Mouse (Mus musculus) intestine, embryonic 16.5 days (tissue): ENCODE results near the gene Ift80. TPM values are rescaled to one million over a fixed set of nuclear protein-coding genes. Genes with fewer than 3 reads are reported as not detected.
"Not testable (repeated sequence)": the region's sequence is repeated elsewhere in the genome, so short reads cannot be mapped to it uniquely, and the experiment has no call there.

Source experiments
- ATAC-seq: fragments of 200-750 bp; cut with Nextera tagmentation; 2 replicates; pipeline ENCODE4 v1.8.0; 2017; ENCODE audit warnings: moderate TSS enrichment, moderate library complexity
- H3K27ac ChIP-seq: fragments of 300-500 bp; sonication (generic); 2 replicates; pipeline ENCODE4 v1.5.1; 2014; ENCODE audit warnings: mild to moderate bottlenecking, low read length
- H3K27me3 ChIP-seq: fragments of 300-500 bp; sonication (generic); replicated peaks from 2 replicates; pipeline ENCODE4 v1.6.1; 2014; ENCODE audit warnings: low read length, control low read depth, mixed read lengths; ENCODE audit not compliant: control insufficient read depth, insufficient read depth
- H3K36me3 ChIP-seq: fragments of 300-500 bp; sonication (generic); 2 replicates; pipeline ENCODE4 v1.6.1; 2014; ENCODE audit warnings: low read length, control low read depth; ENCODE audit not compliant: control insufficient read depth, insufficient read depth
- H3K4me1 ChIP-seq: fragments of 300-500 bp; sonication (generic); 2 replicates; pipeline ENCODE4 v1.6.1; 2014; ENCODE audit warnings: low read length, control low read depth, mixed read lengths; ENCODE audit not compliant: control insufficient read depth, insufficient read depth
- H3K4me2 ChIP-seq: fragments of 300-500 bp; sonication (generic); 2 replicates; pipeline ENCODE4 v1.6.1; 2014; ENCODE audit warnings: low read depth, low read length, control low read depth
- H3K4me3 ChIP-seq: fragments of 300-500 bp; sonication (generic); 2 replicates; pipeline ENCODE4 v1.5.1; 2014; ENCODE audit warnings: mild to moderate bottlenecking, low read length
- H3K9ac ChIP-seq: fragments of 300-500 bp; sonication (generic); 2 replicates; pipeline ENCODE4 v1.6.1; 2014; ENCODE audit warnings: low read depth, low read length
- H3K9me3 ChIP-seq: fragments of 300-500 bp; sonication (generic); 2 replicates; pipeline ENCODE4 v1.6.1; 2016; ENCODE audit warnings: low read length, control low read depth; ENCODE audit not compliant: control insufficient read depth
- WGBS: fragments of 180-500 bp; shearing (Covaris S2); extraction: QIAGEN DNeasy Blood & Tissue Kit; methylation state at CpG from one replicate; pipeline ENCODE4 v1.1.7; 2014; 5-methylcytosine and 5-hydroxymethylcytosine counted together
- polyA plus RNA-seq: library from polyadenylated mRNA; unstranded; fragments of >200 nt; fragmentation: Nextera tagmentation; extraction: Ambion mirVana; gene quantifications from 2 replicates; pipeline ENCODE4 v1.2.1, GENCODE M21; 2015

Ift80 gene
- polyA plus RNA-seq, 1 experiment from 2014 or later = 8.6 TPM

DNA sequence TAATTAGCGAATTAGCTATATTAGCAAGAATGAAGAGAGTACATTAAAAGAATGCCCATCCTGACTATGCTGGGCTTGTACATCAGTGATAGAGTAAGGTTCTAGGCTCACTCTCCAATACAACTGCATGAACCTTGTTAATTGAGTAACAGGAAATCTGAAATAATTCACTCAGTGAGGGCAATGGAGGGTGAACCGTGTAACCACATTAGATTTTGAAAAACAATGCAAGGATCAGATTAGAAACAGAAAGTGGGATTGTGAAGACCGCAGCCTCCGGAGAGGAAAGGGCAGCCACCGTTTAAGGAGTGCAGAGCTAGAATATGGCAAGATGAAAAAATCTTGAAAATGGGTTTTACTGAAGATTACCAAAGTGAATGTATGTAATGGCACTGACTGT is 36.9 kb upstream of the Ift80 start:
- Histone ChIP-seq H3K9me3 (no peaks in the 10 kb centered on the region), H3K36me3 (no peaks in the 10 kb centered on the region), H3K4me3 (peak overlapping the region; percentile 13; the same call in 1 of the 2 replicates), H3K4me1 (peaks cover 14% of the 10 kb centered on the region), H3K27me3 (no peaks in the 10 kb centered on the region), H3K4me2 (peak overlapping the region; percentile 30), H3K9ac (no peak overlapping the region), H3K27ac (no peak overlapping the region)
- 61% methylated on average over 5 of the region's 5 CpGs for WGBS
- no peak for ATAC-seq

DNA sequence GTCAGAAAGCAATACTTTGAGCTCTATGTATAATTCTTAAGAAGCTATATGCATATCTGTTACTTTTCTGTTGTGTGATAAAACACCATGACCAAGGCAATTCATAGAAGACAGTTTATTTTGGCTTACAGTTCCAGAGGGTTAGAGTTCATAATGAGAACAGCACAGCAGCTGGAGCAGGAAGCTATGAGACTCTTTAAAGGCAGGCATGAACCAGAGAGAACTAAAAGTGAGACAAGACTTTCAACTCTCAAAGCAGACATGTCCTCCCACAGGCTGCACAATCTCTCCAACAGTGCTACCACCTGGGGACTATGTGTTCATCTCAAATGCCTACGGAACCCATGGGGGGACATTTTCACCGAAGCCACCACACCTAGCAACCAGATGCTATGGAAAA is 35.7 kb upstream of the Ift80 start:
- WGBS = 93% methylated on average over 2 of the region's 2 CpGs
- no peak overlapping the region for H3K4me2 ChIP-seq
- no peak overlapping the region for H3K4me3 ChIP-seq
- H3K9me3 ChIP-seq = no peaks in the 10 kb centered on the region
- H3K27me3 ChIP-seq = no peaks in the 10 kb centered on the region
- no peak for ATAC-seq
- H3K27ac ChIP-seq = no peak overlapping the region
- H3K9ac ChIP-seq = no peak overlapping the region
- H3K4me1 ChIP-seq = peaks cover 8% of the 10 kb centered on the region
- no peaks in the 10 kb centered on the region for H3K36me3 ChIP-seq

DNA sequence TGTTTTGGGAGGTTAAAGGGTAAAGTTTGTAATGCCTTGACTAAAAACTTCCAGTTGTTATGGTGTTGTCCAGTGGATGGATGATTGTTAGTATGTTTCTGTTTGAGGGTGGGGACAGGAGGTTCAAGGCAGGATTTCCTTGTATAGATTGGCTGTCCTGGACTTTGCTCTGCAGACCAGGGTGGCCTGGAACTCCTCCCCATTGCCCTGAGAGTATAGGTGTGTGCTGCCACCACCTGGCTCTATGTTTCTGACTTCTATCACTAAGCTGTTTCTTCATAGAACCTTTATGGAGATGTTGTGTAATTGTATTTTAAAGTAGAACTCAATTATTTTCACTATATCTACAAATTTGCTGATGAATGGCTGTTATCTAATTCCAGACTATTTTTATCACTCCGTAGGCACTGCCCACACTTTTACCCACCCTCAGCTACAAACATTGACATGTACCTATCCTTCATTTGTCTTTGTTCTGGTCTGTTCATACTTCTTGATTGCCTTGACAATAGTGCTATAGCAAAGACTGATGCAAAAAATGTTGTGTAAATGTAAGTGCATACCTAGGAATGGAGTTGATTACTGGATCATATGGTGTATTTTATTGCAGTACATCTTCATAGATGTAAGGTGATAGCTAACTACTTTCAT is 21.9 kb upstream of the Ift80 start:
- H3K36me3 ChIP-seq = peaks cover 23% of the 10 kb centered on the region
- no peaks in the 10 kb centered on the region for H3K27me3 ChIP-seq
- H3K9ac ChIP-seq = no peak overlapping the region
- H3K4me3 ChIP-seq = no peak overlapping the region
- ATAC-seq = peak; percentile 98
- H3K4me2 ChIP-seq = no peak overlapping the region
- no peaks in the 10 kb centered on the region for H3K4me1 ChIP-seq
- H3K9me3 ChIP-seq = no peaks in the 10 kb centered on the region
- 85% methylated on average over 1 of the region's 1 CpGs for WGBS
- H3K27ac ChIP-seq = no peak overlapping the region

DNA sequence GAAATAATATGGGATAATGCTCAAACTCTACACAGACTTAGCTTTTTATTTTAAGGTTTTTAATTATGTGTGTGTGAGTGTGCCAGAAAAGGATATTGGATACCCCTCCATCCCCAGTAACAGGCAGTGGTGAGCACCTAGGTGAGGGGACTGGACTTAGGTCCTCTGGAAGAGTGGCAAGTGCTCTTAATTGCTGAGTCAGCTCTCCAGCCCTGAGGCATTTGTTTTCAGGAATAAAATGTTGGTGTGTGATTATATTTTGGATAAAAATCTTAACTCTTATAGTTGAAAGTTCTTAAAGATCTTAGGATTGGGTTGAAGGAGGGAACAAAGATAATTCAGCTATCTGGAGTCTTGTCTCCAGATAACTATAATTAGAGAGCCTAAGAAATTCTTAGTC is 16.4 kb upstream of the Ift80 start:
- H3K4me2 ChIP-seq = no peak overlapping the region
- no peak for ATAC-seq
- H3K27me3 ChIP-seq = no peaks in the 10 kb centered on the region
- H3K4me1 ChIP-seq = no peaks in the 10 kb centered on the region
- H3K36me3 ChIP-seq = peaks cover 23% of the 10 kb centered on the region
- no peak overlapping the region for H3K4me3 ChIP-seq
- no peak overlapping the region for H3K9ac ChIP-seq
- no peak overlapping the region for H3K27ac ChIP-seq
- H3K9me3 ChIP-seq = no peaks in the 10 kb centered on the region

DNA sequence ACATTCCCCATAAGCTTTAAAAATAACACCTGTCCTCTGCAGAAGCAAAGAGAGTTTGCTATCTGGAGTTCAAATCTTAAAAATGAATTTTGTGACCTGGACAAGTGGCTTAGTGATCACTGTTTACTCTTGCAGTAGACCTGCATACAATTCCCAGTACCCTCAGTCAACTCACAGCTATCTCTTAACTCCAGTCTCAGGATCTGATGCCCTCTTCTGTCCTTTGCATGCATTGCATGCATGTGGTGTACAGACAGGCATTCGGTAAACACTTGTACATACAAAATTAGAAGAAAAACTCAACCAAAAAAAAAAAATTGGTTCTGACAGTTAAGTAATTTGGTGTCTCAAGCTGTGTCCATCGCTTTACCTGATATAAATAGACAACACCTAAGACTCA is 15.9 kb upstream of the Ift80 start:
- Histone ChIP-seq H3K27ac (no peak overlapping the region), H3K4me1 (no peaks in the 10 kb centered on the region), H3K36me3 (peaks cover 23% of the 10 kb centered on the region), H3K9ac (no peak overlapping the region), H3K4me2 (no peak overlapping the region), H3K27me3 (no peaks in the 10 kb centered on the region), H3K4me3 (no peak overlapping the region), H3K9me3 (no peaks in the 10 kb centered on the region)
- ATAC-seq = no peak
- 91% methylated on average over 2 of the region's 2 CpGs for WGBS

DNA sequence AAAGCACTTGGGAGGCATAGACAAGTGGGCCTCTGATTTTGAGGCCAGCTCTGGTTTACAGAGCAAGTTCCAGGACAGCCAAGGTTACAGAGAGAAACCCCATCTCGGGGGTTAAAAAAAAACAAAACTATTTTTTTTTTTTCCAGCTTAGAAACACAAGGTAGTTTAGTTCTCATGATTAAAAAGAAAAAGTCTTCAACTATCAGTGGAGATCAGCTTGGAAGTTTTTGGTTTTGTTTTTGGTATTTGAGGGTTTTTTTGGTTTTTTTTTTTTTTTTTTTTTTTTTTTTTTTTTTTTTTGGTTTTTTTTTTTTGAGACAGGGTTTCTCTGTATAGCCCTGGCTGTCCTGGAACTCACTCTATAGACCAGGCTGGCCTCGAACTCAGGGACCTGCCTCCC is 14.3 kb upstream of the Ift80 start:
- H3K4me3 ChIP-seq, H3K27ac ChIP-seq, H3K9me3 ChIP-seq, H3K9ac ChIP-seq, H3K27me3 ChIP-seq, H3K4me2 ChIP-seq, H3K4me1 ChIP-seq, ATAC-seq: not testable (repeated sequence)
- 93% methylated on average over 2 of the region's 2 CpGs for WGBS
- H3K36me3 ChIP-seq = peaks cover 21% of the 10 kb centered on the region

DNA sequence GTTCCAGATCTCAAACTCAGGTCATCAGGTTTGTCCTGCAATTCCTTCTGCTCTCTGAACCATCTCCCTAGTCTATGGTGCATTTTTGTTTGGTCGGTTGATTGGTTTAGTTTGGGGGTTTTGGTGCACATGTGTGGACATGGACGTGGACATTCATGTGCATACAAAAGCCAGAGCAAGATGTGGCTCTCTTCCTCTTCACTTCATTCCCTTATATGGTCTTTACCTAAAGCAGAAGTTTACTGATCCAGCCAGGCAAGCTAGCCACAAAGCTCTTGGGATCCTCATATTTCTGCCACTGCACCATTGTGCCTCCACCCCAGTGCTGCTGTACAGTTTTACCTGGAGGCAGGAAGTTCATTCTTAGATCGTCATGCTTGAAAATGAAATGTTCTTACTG is 12.8 kb upstream of the Ift80 start:
- H3K9ac ChIP-seq = no peak overlapping the region
- no peaks in the 10 kb centered on the region for H3K27me3 ChIP-seq
- H3K27ac ChIP-seq = no peak overlapping the region
- ATAC-seq = no peak
- no peak overlapping the region for H3K4me3 ChIP-seq
- H3K36me3 ChIP-seq = peaks cover 17% of the 10 kb centered on the region
- no peaks in the 10 kb centered on the region for H3K9me3 ChIP-seq
- no peaks in the 10 kb centered on the region for H3K4me1 ChIP-seq
- WGBS = 81% methylated on average over 3 of the region's 3 CpGs
- no peak overlapping the region for H3K4me2 ChIP-seq

DNA sequence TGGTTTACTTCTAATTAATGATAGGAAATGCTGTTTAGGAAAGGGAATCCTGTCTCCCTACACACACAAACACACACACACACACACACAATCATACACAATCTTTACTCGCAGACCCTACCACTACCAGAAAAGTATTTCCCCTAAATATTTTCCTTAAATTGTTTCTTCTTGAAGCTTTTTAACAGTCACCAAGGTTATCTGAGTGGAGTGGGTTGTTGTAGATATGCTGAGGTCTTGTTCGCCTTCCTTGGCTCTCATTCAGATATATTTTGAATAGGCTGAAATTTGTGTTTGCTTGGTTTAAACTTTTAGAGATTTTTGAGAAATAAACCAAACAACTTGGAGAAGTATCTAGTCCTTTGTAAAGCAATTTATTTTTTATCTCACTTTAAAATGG is 4.5 kb upstream of the Ift80 start:
- Histone ChIP-seq H3K9ac (no peak overlapping the region), H3K36me3 (no peaks in the 10 kb centered on the region), H3K4me2 (no peak overlapping the region), H3K4me3 (no peak overlapping the region), H3K27me3 (no peaks in the 10 kb centered on the region), H3K9me3 (no peaks in the 10 kb centered on the region), H3K27ac (no peak overlapping the region), H3K4me1 (0 out of 2 replicates have a peak, but pooled peaks cover 5% of the 10 kb centered on the region)
- 81% methylated on average over 2 of the region's 2 CpGs for WGBS
- no peak for ATAC-seq

DNA sequence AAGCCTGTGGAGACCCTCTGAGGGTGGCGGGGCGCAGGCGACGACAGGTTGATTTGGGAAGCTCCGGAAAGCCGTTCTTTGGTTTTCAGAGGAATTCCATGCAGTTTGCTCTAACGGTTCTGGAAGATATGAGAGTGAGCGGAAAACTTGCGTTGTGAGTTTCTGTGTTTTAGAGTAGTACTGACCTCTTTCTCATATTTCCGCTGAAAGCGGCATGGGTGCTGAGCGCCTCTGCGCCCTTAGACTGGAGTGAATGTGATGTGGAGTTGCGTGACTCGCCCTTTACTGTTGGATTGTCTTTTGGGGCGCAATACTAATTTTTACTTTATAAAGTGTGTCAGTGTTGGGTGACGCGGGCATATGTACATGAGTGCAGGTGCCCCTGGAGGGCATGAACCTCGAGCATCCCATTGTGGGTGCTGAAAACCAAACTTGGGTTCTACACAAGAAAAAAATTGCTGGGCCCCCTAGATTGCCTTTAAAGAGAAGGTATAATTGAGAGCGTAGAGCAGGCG is 1.9 kb upstream of the Ift80 start:
- H3K9me3 ChIP-seq = 0 out of 2 replicates have a peak, but pooled peaks cover 2% of the 10 kb centered on the region
- H3K4me1 ChIP-seq = 0 out of 2 replicates have a peak, but pooled peaks cover 8% of the 10 kb centered on the region
- ATAC-seq = no peak
- 5% methylated on average over 21 of the region's 21 CpGs for WGBS
- H3K36me3 ChIP-seq = no peaks in the 10 kb centered on the region
- H3K9ac ChIP-seq = peak overlapping the region; percentile 95
- 0 out of 2 replicates have a peak overlapping the region, but pooled peaks have one; percentile 96 for H3K27ac ChIP-seq
- peak overlapping the region; percentile 79 for H3K4me2 ChIP-seq
- H3K4me3 ChIP-seq = peak overlapping the region; percentile 98
- H3K27me3 ChIP-seq = no peaks in the 10 kb centered on the region
